Mouse (Mus musculus) erythroblast, embryonic 14.5 days (primary cell): Measurements from ENCODE around the gene Tmc3.

ENCODE experiments used
- GATA1 ChIP-seq: IDR thresholded peaks from 2 replicates; pipeline ENCODE4 v1.6.1; 2012; ENCODE audit warnings: low read length, inconsistent platforms, mixed read lengths
- TAL1 ChIP-seq: IDR thresholded peaks from 3 replicates; pipeline ENCODE4 v1.6.1; 2012; ENCODE audit warnings: low read length, inconsistent platforms, mixed read lengths

GRCm38 (mm10) chr7:83637781-83638583 is 53.3 kb downstream of the Tmc3 start:
- TF ChIP-seq TAL1 (no peak), GATA1 (no peak)
